Mouse (Mus musculus): ENCODE data around the gene Spocd1.

Gene Spocd1

DNA sequence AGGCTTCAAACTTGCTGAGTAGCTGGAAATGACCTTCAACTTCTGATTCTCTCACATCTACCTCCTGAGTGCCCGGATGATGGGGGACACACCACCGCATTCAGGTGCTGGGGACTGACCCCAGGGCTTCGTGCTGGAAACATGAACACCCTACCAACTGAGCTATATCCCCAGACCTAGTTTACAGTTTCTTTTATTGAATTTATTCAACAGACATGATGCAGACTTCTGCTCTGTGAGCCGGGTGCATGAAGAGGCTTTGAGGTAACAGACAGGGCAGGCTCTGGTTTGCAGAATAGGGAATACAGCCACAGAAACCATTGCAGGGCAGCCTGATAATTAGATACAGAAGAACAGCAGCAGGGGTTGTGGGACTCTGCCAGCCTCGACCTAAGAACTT, 10.6 kb upstream of the Spocd1 start:
- no peak for DNase-seq (ENCODE audit: low spot score)

DNA sequence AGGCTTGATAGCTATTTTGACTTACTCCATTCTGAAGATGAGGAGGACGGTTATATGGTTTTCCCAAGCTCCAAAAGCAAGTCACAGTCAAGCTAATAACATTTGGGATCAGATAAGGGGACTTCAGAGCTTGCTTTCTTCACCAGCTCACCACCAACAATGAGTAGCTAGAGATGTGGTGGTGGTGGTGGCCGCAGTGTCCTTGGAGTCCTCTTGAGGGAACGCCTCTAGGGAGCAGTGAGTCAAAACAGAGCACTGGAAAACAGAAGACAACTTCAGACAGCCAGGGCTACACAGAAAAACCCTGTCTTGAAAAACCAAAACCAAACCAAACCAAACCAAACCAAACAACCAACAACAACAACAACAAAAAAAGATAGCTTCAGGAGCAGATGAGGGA, 10.1 kb upstream of the Spocd1 start:
- DNase-seq (ENCODE audit: low spot score): no peak

DNA sequence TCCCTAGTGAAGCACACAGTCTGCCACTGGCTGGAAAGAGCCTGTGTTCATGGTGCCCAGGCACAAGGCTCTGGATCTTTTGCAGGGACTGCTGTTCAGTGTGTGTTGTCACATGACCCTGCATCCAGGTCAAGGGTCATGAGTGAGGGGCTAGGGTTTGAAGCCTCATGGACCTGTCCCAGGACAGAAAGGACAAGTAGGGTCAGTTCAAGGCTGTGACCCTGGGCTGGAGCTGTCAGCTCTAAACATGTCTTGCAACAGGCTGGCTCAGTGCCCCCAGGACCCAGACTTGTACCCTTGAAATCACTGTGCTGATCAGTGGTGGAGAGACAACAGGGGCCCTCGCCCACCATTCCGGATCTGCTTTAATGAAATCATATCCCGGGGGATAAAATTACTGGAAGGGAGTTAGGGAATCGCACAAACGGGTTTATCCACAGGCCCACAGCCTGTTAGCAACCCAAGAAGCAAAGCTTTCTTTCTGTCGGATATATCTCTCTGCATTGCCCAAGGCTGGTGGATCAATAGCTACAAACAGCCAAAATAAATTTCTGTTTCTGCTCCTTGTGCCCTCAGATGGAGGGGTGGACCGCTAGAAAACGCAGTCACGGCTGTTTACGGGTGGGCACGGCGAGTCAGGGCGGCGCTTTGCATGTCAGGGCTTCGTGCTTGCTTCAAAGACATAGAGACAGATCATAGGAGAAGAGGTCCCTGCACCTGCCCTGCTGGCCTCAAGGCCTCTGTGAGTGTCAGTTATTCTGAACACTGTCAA, 8.3 kb upstream of the Spocd1 start:
- no peak for DNase-seq (ENCODE audit: low spot score)

DNA sequence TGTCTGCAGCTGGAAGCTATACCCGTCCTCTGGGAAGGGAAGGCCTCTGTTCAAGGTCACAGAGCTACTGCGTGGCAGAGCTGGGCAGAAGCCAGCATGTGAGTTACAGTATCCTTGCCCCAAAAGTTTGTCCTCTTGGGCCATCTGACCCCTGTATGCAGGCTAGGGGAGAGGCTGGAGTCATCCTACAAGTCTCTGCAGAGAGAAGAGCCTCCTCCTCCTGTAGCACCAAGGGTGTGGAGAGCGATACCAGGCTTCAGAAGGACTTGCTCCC, 7.8 kb upstream of the Spocd1 start:
- DNase-seq (ENCODE audit: low spot score): no peak

DNA sequence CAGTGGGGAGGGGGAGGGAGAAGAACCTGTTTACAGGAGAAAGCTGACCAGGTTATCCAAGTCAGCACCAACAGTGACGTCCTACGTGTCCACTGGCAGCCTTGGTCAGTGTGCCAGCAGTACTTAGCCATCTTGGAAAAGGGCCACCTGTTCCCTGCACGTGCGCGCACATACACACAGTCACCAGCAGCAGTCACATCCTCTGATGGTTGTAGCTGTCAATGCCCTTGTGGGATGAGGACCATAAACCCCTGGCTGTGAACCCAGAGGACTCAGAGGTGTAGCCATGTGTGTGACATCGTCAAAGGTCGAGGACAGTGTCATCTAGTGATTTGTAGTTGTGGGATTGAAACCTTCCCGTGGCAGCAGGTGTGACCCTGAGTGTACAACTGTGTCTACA, 4.9 kb upstream of the Spocd1 start:
- no peak for DNase-seq (ENCODE audit: low spot score)

DNA sequence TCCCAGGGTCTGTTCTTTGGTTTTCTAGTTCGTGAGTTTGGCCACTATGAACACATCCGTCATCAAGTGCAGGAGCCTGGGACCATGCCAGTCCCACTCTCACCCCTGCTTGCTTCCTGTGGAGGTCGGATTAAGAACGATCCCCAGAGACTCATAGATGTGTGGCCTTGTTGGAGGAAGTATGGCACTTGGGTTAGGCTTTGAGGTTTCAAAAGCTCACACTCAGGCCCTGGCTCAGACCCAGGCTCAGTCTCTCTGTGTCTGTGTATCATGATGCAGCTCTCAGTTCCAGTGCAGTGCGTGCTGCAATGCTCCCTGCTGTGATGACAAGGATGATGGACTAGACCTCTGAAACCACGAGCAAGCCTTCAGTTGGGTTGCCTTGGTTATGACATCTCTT, 4.4 kb upstream of the Spocd1 start:
- DNase-seq (ENCODE audit: low spot score): no peak

DNA sequence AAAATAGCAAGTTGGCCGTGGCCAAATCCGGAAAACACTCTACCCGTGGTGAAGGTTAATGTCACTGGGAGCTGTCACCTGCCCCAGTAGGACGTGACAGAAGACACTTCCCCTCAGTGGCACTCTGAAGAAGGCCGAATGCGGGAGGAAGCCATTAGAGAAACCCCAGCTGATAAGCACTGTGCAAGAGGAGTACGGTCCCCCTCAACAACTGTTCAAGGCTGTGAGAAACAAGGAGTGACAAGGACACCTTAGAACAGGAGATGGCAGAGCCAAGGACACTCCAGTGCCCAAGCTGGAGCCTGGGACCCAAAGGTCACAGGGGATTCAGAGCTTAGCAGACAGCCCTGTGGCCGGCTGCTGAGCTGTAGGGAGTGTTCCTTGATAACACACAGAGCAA, 2.5 kb upstream of the Spocd1 start:
- DNase-seq (ENCODE audit: low spot score): no peak

DNA sequence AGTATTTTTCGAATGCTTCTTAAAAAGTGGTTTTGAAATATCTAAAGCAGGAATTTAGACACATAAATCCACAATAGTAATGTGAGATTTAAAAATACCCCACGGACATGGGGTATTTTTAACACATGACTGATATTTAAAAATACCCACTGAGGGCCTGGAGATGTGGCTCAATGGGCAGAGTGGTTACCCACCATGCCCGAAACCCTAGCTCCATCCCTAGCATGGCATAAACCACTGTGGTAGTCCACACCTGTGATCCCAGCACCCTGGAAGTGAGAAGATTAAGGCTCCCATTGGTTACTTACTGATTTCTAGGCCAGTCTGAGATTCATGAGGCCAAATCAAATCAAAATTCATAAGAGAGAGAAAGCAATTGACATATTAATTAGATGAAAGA, 2.0 kb upstream of the Spocd1 start:
- no peak for DNase-seq (ENCODE audit: low spot score)

DNA sequence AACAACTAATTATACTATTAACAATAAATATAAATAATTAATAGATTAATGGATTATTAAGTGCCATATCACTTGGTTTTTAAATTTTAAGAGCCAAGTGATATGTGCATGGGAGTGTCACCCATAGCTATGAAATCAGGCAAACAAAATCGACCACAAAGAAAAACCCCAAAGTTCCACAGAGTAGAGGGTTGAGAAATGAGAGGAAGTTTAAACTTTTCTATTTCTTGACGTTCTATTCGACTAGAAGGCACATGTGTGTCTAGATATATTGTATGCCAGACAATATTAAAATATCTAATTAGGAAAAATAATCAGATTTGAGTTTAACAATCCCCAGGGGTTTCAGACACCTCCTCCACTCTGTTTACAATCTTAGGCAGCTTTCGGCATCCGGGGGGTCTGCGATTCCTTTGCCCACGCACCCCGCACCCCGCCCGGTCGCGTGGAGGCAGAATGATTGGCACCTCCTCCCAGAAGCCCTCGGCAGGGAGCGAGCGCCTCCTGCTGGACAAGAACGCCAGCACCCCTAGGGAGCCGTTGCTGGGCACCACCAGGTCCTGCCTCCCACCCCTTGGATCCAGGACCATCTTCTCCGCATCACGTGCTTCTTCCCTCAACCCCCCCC, 811 bp upstream of the Spocd1 start:
- DNase-seq (ENCODE audit: low spot score): peak; percentile 93

DNA sequence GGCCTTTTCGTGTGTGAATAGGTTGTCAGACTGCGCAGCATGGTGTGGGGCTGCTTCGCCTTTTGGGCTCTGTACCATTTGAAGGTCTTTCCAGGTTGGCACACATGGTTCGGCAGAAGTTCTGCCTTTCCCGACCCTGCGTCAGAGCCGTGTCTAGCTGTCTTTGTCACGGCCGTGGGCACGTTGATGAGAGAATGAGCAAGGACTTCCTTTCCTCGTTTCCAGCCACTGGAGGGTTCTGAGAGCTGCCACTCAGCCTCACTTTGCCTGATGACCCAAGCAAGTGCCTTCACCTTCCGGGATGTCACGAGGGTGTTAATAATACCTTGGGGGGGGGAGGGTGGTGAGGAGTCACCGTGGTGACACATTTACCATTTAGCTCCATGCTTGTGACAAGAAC, 4.6 kb downstream of the Spocd1 start:
- no peak for DNase-seq (ENCODE audit: low spot score)

DNA sequence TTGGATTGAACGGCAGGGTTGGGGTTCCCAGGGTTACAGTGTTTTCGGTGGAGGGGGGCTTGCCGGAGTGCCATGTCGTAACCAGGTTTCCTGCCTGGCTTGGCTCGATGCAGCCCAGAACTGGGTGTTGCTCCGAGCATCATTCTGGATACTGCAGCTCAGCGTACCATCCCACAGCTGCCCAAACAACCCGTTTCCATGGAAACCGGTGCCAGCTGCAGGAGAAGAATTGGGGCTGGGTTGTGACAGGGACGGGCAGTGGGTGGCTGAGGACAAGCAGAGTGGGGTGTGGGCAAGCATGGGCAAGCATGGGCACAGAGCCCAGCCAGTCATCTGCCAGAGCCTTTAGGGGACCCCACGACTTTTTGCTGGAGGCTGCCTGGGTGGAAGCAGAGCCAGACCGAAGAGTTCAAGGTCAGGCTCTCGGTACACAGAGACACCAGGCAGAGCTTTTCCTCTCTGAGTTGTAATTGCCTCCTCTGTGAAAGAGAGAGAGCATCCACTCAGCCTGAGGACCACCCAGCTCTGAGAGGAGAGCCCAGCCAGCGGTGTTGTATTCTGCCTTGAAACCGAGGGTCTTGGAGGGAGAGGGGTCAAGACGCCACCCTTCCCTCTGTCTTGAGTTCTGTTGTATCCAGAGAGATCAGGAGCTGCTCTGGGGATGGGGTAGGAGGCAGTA, 5.3 kb downstream of the Spocd1 start:
- DNase-seq (ENCODE audit: low spot score): no peak

DNA sequence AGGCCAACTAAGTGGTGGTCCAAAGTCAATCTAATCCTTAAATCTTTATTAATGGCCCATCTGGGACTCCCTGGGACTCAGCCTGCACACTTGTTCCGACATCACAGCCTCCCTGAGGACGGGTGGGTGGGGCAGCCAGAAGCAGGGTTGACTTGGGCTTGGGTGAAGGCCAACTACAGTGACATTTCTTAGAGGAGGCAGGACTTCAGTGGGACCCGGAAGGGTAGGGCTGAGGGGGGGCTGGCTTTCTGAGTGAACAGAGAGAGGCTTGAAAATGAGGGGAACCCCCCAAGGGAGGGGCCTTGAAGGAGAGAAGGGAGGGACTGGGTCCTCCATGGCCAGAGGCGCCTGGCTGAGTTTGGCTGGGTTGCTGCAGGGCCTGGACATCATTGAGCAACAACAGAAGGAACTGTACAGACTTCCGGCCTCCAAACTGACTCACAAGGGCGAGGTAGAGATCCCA, 22.3 kb downstream of the Spocd1 start:
- DNase-seq (ENCODE audit: low spot score): peak; percentile 42

DNA sequence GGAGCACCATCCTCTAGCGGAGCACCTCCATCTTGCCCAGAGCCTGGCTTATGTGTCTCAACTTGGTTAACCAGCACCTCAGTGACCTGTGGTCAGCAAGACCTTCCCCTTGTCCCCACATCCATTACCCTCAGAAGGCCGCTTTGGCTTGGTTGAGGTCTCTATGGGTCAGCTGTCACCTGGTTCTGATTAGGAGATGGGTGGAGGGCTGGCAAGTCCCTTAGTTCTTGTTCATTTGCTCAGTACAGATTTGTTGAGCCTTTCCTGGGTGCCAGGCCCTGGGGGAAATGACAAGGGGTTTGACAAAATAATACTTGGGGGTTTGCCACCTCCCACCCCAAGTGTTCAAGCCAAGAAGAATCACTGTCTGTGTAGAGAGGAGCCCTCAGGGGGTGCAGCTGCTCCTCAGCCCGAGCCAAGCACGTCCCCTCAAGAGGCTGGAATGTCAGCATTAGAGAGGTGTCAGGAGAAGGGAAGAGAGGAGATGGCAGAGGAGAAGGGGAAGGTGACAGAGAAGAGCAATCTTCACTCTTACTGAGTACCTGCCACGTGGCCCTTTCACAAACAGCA, 23.3 kb downstream of the Spocd1 start:
- DNase-seq (ENCODE audit: low spot score): no peak

DNA sequence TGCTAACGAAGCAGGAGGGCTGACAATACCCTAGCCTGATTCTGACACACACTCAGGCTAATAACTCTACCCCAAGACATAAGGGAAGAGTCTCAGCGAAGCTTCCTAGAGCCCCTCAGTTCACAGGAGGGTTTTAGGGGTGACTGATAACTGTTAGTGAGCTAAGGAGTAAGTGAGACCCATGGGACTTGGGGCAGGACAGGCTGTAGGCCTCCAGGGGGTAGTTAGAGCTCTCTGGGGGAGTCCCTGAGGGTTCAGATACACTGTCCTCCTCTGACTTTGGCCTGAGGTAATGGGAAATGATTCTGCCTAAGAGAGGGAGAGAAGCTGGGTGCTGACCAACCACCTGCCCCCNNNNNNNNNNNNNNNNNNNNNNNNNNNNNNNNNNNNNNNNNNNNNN, 25.5 kb downstream of the Spocd1 start:
- no peak for DNase-seq (ENCODE audit: low spot score)

DNA sequence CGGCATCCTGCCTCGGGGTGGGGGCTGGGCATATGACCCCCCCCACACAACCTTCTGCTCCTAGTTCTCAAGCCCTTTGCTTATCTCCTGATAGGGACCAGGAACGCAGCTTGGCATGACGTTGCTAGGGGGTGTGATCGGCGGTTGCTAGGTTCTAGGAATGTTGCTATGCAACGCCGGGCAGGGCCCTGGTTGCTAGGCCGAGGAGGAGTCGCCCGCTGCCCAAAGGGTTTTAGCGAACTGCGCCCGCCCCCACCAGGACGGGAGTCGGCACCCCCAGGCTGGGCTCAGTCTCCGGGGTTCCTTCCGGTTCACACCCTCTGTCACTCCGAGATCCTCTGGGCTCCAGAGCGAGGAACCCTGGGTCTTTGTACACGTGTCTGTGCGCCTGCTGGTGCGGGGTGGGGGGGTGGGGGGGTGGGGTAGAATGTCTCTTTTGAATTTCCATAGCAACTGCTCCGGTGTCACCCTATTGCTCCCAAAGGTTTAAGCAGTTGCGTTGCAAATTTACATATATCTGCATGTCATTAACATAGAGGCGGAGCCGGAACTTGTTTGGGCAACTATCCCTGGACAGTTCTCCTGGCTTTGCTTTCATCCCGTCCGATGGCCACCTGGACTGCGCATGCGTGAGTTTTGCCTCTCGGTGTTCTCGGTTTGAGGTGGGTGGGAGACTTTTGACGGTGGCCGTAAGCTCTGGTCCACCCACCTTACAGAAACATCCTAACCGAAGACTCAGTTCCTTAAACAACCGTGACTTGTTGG, 31.3 kb downstream of the Spocd1 start:
- peak; percentile 59 for DNase-seq (ENCODE audit: low spot score)

DNA sequence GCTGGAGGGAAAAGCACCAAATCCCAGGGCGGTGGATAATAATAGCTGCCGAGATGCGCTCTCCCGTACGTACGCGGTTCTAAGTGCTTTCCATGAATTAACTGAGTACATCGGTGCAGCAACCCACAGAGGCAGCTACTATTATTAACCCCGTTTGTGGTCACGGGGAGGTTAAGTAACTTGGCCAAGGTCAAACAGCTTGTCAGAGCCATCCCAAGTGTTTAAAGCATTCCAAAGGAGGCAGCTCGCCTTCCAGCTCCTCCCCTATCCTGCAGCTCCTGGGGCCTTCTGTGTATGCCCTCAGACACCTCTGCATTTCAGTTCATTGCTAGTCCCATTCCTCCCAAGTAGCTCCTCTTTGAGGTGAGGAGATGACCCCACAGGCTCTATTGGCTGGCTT, 36.2 kb downstream of the Spocd1 start:
- DNase-seq (ENCODE audit: low spot score): no peak

DNA sequence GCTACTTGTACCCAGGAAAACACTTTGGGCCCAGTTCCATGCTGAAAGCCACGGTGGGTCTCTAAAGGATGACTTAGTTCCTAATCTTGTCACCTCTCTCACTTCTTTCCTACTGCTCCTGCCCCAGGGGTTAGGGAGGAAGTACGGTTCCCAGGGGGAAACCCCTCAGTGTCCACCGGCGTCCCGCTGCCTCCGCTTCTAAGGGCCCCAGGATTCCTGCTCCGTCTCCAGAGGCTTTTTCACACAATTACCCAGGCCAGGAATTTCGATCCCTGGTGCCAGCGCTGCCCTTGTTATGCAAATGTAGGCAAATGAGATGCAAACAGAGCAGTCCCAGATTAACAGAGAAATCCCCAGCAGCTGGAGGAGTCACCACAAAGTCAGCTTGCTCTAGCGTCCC, 37.2 kb downstream of the Spocd1 start:
- DNase-seq (ENCODE audit: low spot score): no peak

DNA sequence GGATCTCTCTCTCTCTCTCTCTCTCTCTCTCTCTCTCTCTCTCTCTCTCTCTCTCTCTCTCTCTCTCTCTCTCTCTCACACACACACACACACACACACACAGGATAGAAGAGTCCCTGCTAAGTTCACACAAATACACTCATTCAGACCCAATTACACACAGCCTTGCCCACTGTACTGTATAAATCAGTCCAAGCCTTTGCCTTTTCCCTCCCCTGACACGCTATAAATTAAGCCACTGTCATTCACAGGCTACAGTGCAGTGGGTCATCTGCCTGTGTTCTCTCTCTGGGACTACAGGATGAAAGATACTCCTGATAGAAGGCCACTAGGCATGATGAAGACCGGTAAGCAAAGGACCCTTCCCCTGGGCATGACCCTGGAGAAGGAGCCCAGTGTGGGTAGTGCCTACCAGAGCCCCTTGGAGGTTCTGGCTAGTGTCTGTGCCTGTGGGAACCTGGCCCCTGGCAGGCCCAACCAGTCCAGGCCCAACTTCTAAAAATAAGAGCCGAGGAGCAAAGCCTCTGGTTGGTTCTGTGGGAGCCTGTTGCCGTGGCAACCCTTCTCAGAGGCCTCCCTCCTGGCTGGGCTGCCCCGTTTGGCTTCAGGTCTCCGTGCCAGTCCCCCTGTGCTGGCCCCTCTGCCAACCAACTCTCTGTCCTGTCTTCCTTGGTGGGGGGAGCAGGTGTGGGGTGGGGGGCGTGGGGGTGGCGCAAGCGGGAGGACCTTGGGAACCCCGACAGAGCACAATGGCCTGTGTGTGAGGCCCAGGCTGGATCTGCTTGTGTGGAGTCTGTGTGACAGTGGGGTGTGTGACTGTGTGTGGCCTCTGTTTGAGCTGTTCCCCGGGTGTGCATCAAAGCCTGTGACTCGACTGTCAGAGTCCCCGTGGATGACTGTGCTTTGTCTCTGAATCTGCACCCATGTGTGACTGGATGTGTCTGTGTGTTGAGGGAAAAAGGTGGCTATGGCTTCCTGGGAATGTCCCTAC, 38.3 kb downstream of the Spocd1 start:
- no peak for DNase-seq (ENCODE audit: low spot score)

DNA sequence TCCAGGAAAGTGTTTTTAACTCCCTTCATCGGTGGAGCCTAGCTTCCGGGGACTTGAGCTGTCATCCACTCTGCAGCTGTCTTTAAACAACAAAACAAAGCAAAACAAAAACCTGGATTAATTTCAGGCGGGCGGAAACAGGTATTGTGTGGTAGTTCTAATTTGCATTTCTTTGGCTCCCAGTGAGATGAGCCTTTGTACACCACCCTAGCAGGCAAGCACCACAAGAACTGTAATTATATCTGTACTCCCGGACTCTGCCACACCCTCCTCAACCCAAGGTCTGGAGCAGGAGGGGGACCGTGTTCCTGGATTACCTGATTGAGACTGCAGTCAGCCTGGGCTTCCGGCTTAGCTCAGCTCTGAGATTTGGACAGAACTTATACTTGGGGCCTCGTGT, 41.1 kb downstream of the Spocd1 start:
- DNase-seq (ENCODE audit: low spot score): no peak

DNA sequence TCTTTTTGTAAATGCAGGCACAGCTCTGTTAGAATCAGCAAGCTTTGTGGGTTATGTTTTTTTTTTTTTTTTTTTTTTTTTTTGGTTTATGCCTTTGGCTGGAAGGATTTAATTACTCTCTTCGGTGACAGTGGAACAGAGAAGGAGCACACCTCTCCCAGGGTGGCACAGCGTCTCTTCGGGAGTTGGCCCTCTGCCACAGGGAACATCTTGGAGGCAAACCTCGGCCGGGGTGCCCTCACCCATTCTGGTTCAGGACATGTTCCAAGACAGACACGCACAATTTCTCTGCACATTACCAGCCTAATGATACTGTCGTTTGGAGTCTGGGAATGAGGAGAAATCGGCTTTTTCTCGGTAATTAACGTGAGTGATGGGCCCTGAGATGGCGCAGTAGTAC, 41.8 kb downstream of the Spocd1 start:
- DNase-seq (ENCODE audit: low spot score): no peak

DNA sequence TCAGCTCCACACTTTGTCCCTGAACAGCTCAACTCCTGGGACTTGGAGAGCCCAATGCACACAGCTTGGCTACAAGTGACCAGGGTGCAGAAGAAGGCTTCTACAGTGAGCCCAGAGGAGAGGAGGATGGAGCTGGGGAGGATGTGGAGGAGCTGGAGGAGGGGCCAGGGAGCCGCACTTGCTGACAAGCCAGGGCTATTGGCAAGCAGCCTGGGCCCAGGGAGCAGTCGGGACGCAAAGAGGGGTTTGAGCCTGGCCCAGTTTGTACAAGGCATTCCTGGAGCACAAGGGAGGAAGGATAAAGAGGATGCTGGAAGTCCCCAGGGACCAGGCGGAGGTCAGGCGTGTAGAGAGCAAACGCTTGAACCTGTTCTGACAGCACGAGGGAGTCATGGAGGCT, 42.9 kb downstream of the Spocd1 start:
- DNase-seq (ENCODE audit: low spot score): no peak
